Mouse (Mus musculus) MEL (cell line): ENCODE data around the gene Topbp1.

Source experiments
- CTCF ChIP-seq, 3 experiments: IDR thresholded peaks in 2 of 3; conservative IDR thresholded peaks in 1 of 3; 2 replicates each; pipeline ENCODE4 v1.5.1; 2011 to 2012; ENCODE audit warnings: low read length in 3 of 3, low read depth in 2 of 3, mild to moderate bottlenecking in 2 of 3, improper control_type of control experiment in 1 of 3, inconsistent platforms in 1 of 3, mixed read lengths in 1 of 3, moderate library complexity in 1 of 3; ENCODE audit not compliant: control insufficient read depth in 1 of 3, insufficient read depth in 1 of 3, poor library complexity in 1 of 3, severe bottlenecking in 1 of 3
- MXI1 ChIP-seq: IDR thresholded peaks from 2 replicates; pipeline ENCODE4 v1.6.1; 2011; ENCODE audit warnings: mild to moderate bottlenecking, low read depth, low read length, improper control_type of control experiment
- POLR2A ChIP-seq, 2 experiments: IDR thresholded peaks; 2 replicates each; pipeline ENCODE4 v1.6.1; 2011 to 2012; ENCODE audit warnings: low read length in 2 of 2, mild to moderate bottlenecking in 2 of 2, control low read depth in 1 of 2, improper control_type of control experiment in 1 of 2, low read depth in 1 of 2, moderate library complexity in 1 of 2; ENCODE audit not compliant: control insufficient read depth in 1 of 2, insufficient read depth in 1 of 2, poor library complexity in 1 of 2

- TF ChIP-seq CTCF (IDR thresholded peaks at IDR 0.05 in 2 of 3, conservative IDR thresholded peaks at IDR 0.05 in 1 of 3; ENCODE audit: control insufficient read depth in 1 of 3, insufficient read depth in 1 of 3, low read depth in 2 of 3, low read length in 3 of 3, poor library complexity in 1 of 3, severe bottlenecking in 1 of 3) (no peak), MXI1 (no peak), POLR2A (IDR thresholded peaks at IDR 0.05; ENCODE audit: control insufficient read depth in 1 of 2, insufficient read depth in 1 of 2, low read depth in 1 of 2, low read length in 2 of 2, poor library complexity in 1 of 2) (no peak)
These were observed 71.6 kb downstream of the Topbp1 start for GRCm38 (mm10) chr9:103376346-103377320.
